ENCODE assay signal across 27 mouse cellular contexts in the genomic region with DNA sequence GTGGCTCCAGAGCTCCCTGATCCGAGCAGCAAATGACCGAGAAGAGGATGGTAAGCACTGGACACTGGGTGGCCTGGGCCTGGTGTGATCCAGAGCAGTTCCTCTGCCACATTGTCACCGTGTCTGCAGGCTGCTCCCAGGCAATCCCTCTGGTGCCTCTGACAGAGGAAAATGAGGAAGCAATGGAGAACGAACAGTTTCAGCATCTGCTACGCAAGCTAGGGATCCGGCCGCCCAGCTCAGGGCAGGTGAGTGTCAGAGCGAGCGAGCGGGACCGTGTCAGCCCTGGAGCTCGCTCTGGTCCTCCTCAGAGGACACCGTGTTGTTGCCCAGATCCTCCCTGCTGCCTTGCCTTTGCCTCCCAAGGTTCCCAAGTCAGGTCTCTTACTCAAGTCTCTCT. TPM values are rescaled to one million over a fixed set of nuclear protein-coding genes. Genes with fewer than 3 reads are reported as not detected.
DNase-seq lines count a peak whose midpoint lies in the region; ATAC-seq lines count a peak whose summit lies in the region.
"Had no signal": no experiment of that assay in that cellular context is flagged by ENCODE, and none has a peak within 500 bp of the region (broad histone marks: within the 10 kb centered on the region; RNA-seq: fewer than 3 reads in every experiment).

No protein-coding gene starts in this region.

- intact Hi-C loops in heart, postnatal 36 days (cut with DNase I) = no loop called here

- H3K9ac ChIP-seq in kidney, embryonic 15.5 days = no peak overlapping the region
- no peak overlapping the region for H3K9ac ChIP-seq in forebrain, embryonic 13.5 days
- H3K9ac ChIP-seq: embryonic facial prominence, embryonic 12.5 days had no signal

- 92% methylated on average over 13 of the region's 13 CpGs for WGBS in kidney, embryonic 15.5 days
- WGBS in forebrain, embryonic 13.5 days = 96% methylated on average over 13 of the region's 13 CpGs

- ATAC-seq in megakaryocyte, adult 5-6 weeks (ENCODE audit: poor library complexity, severe bottlenecking) = peak; percentile 18; the same call in 1 of the 2 replicates
- no peak for ATAC-seq in kidney, embryonic 15.5 days (replicated peaks; ENCODE audit: low FRiP score)
- ATAC-seq in forebrain, embryonic 13.5 days = no peak
- ATAC-seq: CD4-positive, CD25-positive, alpha-beta regulatory T cell, adult 4 months; forebrain, embryonic 14.5 days; forebrain, embryonic 16.5 days; Patski had no signal

- H3K4me3 ChIP-seq in kidney, embryonic 15.5 days (replicated peaks) = no peak overlapping the region
- no peak overlapping the region for H3K4me3 ChIP-seq in forebrain, embryonic 13.5 days
- H3K4me3 ChIP-seq: embryonic facial prominence, embryonic 10.5 days; embryonic facial prominence, embryonic 12.5 days had no signal

- peaks cover 79% of the 10 kb centered on the region for H3K36me3 ChIP-seq in kidney, embryonic 15.5 days
- H3K36me3 ChIP-seq in forebrain, embryonic 13.5 days (ENCODE audit: poor library complexity, severe bottlenecking) = peaks cover 79% of the 10 kb centered on the region

- H3K27me3 ChIP-seq in kidney, embryonic 15.5 days = no peaks in the 10 kb centered on the region
- H3K27me3 ChIP-seq in forebrain, embryonic 13.5 days = no peaks in the 10 kb centered on the region
- H3K27me3 ChIP-seq: CH12.LX; embryonic facial prominence, embryonic 12.5 days; Patski had no signal

- no peak overlapping the region for H3K4me2 ChIP-seq in kidney, embryonic 15.5 days
- H3K4me2 ChIP-seq in forebrain, embryonic 13.5 days = no peak overlapping the region
- H3K4me2 ChIP-seq: embryonic facial prominence, embryonic 12.5 days had no signal

- no peaks in the 10 kb centered on the region for H3K9me3 ChIP-seq in kidney, embryonic 15.5 days (replicated peaks)
- H3K9me3 ChIP-seq in forebrain, embryonic 13.5 days (replicated peaks) = no peaks in the 10 kb centered on the region
- H3K9me3 ChIP-seq: embryonic facial prominence, embryonic 10.5 days; embryonic facial prominence, embryonic 12.5 days; G1E had no signal

- DNase-seq in heart, adult 11 months = peak; percentile 91
- DNase-seq in heart, postnatal 36 days = no peak
- DNase-seq: adrenal gland, adult 2 months; adrenal gland, postnatal 10 days; adrenal gland, postnatal 25 days; B cell, adult 2 months; cerebellum, adult 11-12 months; cerebellum, adult 2 months; cerebellum, adult 9-10 months; cerebellum, postnatal 10 days; cerebellum, postnatal 25 days had no signal

- H3K27ac ChIP-seq in kidney, embryonic 15.5 days = no peak overlapping the region
- H3K27ac ChIP-seq in forebrain, embryonic 13.5 days = no peak overlapping the region
- H3K27ac ChIP-seq: embryonic facial prominence, embryonic 10.5 days; embryonic facial prominence, embryonic 12.5 days had no signal

- H3K4me1 ChIP-seq in kidney, embryonic 15.5 days = no peaks in the 10 kb centered on the region
- H3K4me1 ChIP-seq in forebrain, embryonic 13.5 days = no peaks in the 10 kb centered on the region
- H3K4me1 ChIP-seq: embryonic facial prominence, embryonic 10.5 days; embryonic facial prominence, embryonic 12.5 days had no signal

RNA-seq across cellular contexts. Expression of a gene that starts 3.3 kb away (rescaled TPM):
- under 1 TPM in 1 of 2 experiments, not detected in 1; 0.19 TPM for total RNA-seq in heart, postnatal 36 days (2021)
- total RNA-seq in megakaryocyte, adult 5-6 weeks (2015) = 0.36 TPM in 1 of 2 replicates, not detected in the other
- 1.2 TPM in 1 of 2 replicates, not detected in the other for total RNA-seq in megakaryocyte, adult 5-6 weeks (2017)
- 0.40 and 0.45 TPM in 2 replicates for polyA plus RNA-seq in kidney, embryonic 15.5 days (2015; fragmentation: Nextera tagmentation; extraction: Ambion mirVana)
- polyA plus RNA-seq in forebrain, embryonic 13.5 days (2015; fragmentation: Nextera tagmentation; extraction: Ambion mirVana) = 0.27 and 0.33 TPM in 2 replicates
- polyA plus RNA-seq: CD4-positive, CD25-positive, alpha-beta regulatory T cell, adult 4 months; cerebellum, adult 2 months; cortical plate, adult 2 months; forebrain, embryonic 14.5 days; forebrain, embryonic 16.5 days; G1E had no signal

RNA-seq across cellular contexts. Expression of a gene that starts 17.9 kb away (rescaled TPM):
- total RNA-seq in heart, postnatal 36 days (2021) = not detected
- total RNA-seq in megakaryocyte, adult 5-6 weeks (2015) = 0.21 TPM in 1 of 2 replicates, not detected in the other
- total RNA-seq in megakaryocyte, adult 5-6 weeks (2017) = not detected in 2 replicates
- 0.48 and 2.5 TPM in 2 replicates for polyA plus RNA-seq in kidney, embryonic 15.5 days (2015; fragmentation: Nextera tagmentation; extraction: Ambion mirVana)
- 0.14 TPM in 1 of 2 replicates, not detected in the other for polyA plus RNA-seq in forebrain, embryonic 13.5 days (2015; fragmentation: Nextera tagmentation; extraction: Ambion mirVana)
- polyA plus RNA-seq: brain, embryonic 14.5 days; CD4-positive, CD25-positive, alpha-beta regulatory T cell, adult 4 months; cerebellum, adult 2 months; embryonic facial prominence, embryonic 10.5 days; embryonic facial prominence, embryonic 12.5 days; embryonic facial prominence, embryonic 14.5 days; forebrain, embryonic 11.5 days; forebrain, embryonic 14.5 days; forebrain, embryonic 16.5 days; G1E had no signal

RNA-seq across cellular contexts. Expression of a gene that starts 18.7 kb away (rescaled TPM):
- total RNA-seq in heart, postnatal 36 days (2021) = 10 to 100 TPM in 1 of 2 experiments, 1 to 10 TPM in 1; 8.9 to 12.2 TPM
- 14.1 and 16.1 TPM in 2 replicates for total RNA-seq in megakaryocyte, adult 5-6 weeks (2015)
- total RNA-seq in megakaryocyte, adult 5-6 weeks (2017) = 33.2 and 34.2 TPM in 2 replicates
- polyA plus RNA-seq in kidney, embryonic 15.5 days (2015; fragmentation: Nextera tagmentation; extraction: Ambion mirVana) = 64.4 and 71.7 TPM in 2 replicates
- polyA plus RNA-seq in forebrain, embryonic 13.5 days (2015; fragmentation: Nextera tagmentation; extraction: Ambion mirVana) = 52.9 and 62.1 TPM in 2 replicates

RNA-seq across cellular contexts. Expression of a gene that starts 19.8 kb away (rescaled TPM):
- 10 to 100 TPM in 1 of 2 experiments, 1 to 10 TPM in 1; 8.4 to 15.4 TPM for total RNA-seq in heart, postnatal 36 days (2021)
- 25.5 and 28.5 TPM in 2 replicates for total RNA-seq in megakaryocyte, adult 5-6 weeks (2015)
- total RNA-seq in megakaryocyte, adult 5-6 weeks (2017) = 20.2 and 33.6 TPM in 2 replicates
- polyA plus RNA-seq in kidney, embryonic 15.5 days (2015; fragmentation: Nextera tagmentation; extraction: Ambion mirVana) = 11.8 and 14.2 TPM in 2 replicates
- 14.5 and 15.3 TPM in 2 replicates for polyA plus RNA-seq in forebrain, embryonic 13.5 days (2015; fragmentation: Nextera tagmentation; extraction: Ambion mirVana)

RNA-seq across cellular contexts. Expression of a gene that starts 24.9 kb away (rescaled TPM):
- not detected for total RNA-seq in heart, postnatal 36 days (2021)
- not detected in 2 replicates for total RNA-seq in megakaryocyte, adult 5-6 weeks (2015)
- total RNA-seq in megakaryocyte, adult 5-6 weeks (2017) = 0.33 TPM in 1 of 2 replicates, not detected in the other
- polyA plus RNA-seq in kidney, embryonic 15.5 days (2015; fragmentation: Nextera tagmentation; extraction: Ambion mirVana) = not detected in 2 replicates
- 0.13 and 0.21 TPM in 2 replicates for polyA plus RNA-seq in forebrain, embryonic 13.5 days (2015; fragmentation: Nextera tagmentation; extraction: Ambion mirVana)
- total RNA-seq: adrenal gland, adult 2 months; adrenal gland, postnatal 10 days; adrenal gland, postnatal 25 days; adrenal gland, postnatal 4 days; CH12.LX had no signal
- polyA plus RNA-seq: adrenal gland, adult 2 months; CD4-positive, CD25-positive, alpha-beta regulatory T cell, adult 4 months; cerebellum, adult 2 months; cortical plate, adult 2 months; embryonic facial prominence, embryonic 10.5 days; forebrain, embryonic 16.5 days had no signal
